Mouse (Mus musculus) splenic B cell, adult 2 months (primary cell): ENCODE data around the gene H2-Ke6.

ENCODE experiments used
- DNase-seq: peaks from one replicate; pipeline ENCODE4 v3.0.0-alpha.2; 2011; ENCODE audit warnings: low read depth, low spot score
- H3K27me3 ChIP-seq: 2 replicates; pipeline ENCODE4 v1.6.1; 2012; ENCODE audit warnings: mild to moderate bottlenecking, low read length, moderate library complexity, mixed read lengths; ENCODE audit not compliant: control insufficient read depth, poor library complexity, insufficient read depth, severe bottlenecking
- H3K36me3 ChIP-seq: 2 replicates; pipeline ENCODE4 v1.6.1; 2012; ENCODE audit warnings: mild to moderate bottlenecking, low read length, moderate library complexity, mixed read lengths; ENCODE audit not compliant: control insufficient read depth, poor library complexity, insufficient read depth, severe bottlenecking

H2-Ke6 gene

DNA sequence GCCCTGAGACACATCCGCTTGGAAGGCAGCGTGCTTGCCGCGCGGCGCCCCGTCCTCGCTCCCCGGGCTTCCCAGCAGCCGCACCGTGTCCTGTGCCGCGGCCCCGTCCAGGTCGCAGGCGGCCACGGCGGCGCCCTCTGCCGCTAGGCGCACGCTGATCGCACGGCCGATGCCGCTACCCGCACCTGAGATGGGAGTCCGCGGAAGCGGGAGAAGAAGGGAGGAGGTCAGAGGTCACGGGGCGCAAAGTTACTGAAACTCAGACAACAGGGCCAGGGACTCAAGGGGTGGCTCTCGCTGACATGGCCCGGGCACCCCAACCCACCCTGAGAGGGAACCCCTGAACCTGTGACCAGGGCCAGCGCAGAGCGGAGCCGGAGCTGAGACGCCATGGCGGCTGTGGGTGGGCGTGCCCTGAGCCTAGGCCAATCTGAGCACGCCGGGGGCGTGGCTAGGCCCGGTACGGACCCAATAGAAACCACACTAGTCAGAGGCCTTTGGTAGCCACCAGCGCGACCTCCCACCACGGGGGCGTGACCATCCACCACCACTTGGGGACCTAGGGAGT is at the start of gene H2-Ke6:
TSS of gene H2-Ke6 (minus strand) at position 405 of the 568 bp plus-strand sequence.
- peaks cover 6% of the 10 kb centered on the region for H3K36me3 ChIP-seq
- peak; percentile 94 for DNase-seq
- H3K27me3 ChIP-seq: no peaks in the 10 kb centered on the region

DNA sequence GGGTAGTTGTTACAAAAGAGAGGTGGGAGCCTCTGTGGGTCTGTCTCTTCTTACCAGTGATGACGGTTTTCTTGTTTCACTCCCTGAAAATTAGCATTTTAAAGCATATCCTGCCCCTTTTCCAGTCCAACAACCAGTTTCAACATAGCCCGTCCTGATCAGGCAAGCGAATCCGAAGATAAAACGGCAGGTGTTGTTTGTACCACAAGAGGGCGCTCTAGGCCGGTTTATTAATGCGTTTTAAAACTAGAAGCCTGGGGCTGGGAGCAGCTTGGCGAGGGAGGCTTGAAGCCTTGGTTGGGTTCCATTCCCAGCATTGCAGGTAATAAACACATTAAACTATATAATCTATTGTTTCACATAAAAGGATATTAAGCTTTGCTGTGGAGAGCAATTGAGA is 49.7 kb upstream of the H2-Ke6 start:
- Histone ChIP-seq H3K27me3 (no peaks in the 10 kb centered on the region), H3K36me3 (no peaks in the 10 kb centered on the region)
- peak; percentile 92 for DNase-seq

DNA sequence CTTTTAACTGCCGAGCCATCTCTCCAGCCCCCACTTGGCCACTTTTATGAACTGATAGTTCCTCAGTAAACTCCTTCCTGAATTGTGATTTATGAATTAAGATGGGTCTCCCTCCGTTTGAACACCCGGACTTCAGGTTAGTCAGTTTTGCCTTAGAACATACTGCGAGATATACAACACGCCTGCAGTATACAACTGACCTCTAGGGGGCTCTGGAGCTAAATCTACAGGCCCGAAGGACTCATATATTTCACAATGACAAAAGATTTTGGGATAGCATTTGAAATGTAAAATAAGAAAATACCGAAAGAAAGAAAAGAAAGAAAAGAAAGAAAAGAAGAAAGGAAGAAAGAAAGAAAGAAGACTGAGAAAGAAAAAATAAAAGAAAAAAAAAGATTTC is 47.4 kb upstream of the H2-Ke6 start:
- DNase-seq: peak; percentile 89
- H3K36me3 ChIP-seq: no peaks in the 10 kb centered on the region
- H3K27me3 ChIP-seq: no peaks in the 10 kb centered on the region

DNA sequence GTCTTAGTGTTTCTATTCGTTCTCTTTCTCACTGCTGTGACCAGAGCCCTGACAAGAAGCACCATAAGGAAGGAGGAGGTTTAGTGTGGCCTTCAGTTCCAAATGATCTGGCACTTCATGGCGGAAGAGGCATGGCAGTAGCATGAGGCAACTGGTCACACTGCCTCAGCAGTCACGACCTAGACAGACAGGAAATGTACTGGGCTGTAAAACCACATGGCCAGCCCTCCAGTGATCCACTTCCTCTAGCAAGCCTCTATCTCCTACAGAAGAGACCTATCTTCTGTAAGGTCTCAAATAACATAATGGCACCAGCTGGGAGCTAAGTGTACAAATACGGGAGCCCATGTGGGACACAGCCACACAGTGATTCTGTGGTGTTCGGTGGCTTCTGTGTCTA is 44.2 kb upstream of the H2-Ke6 start:
- no peaks in the 10 kb centered on the region for H3K27me3 ChIP-seq
- DNase-seq: peak; percentile 80
- no peaks in the 10 kb centered on the region for H3K36me3 ChIP-seq

DNA sequence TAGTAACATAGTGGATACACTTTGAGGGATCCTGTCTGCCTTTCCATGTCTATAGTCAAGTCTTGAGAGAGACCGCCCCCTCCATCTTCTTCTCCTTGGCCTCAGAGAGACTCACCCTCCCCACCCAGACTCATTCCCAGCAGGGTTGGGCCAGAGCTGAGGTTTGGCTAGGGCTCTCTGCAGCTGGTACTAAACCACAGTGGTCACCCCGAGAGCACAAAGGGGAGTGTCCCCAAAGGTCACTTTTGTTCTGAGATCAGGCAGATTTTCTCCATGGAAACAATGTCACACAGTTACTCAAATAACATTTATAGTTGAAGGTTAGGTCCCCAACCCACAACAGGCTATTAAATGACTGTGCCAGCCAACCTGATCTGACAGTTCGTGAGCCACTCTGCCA is 41.0 kb upstream of the H2-Ke6 start:
- no peak for DNase-seq
- no peaks in the 10 kb centered on the region for H3K36me3 ChIP-seq

DNA sequence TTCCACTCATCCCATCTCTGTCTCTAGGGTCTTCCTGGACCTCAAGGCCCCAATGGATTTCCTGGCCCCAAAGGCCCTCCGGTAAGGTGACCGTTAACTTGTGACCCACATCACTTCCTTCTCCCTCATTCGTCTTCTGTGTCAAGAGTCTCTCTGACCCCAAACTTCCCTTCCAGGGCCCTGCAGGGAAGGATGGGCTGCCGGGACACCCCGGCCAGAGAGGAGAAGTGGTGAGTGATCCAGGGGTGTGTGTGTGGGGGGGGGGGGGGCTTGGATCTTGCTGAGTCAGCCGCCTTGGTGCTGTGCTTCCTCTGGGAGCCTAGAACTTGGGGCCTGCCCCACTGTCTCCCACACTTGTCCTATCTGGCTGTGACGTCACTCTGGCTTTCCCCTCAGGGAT is 29.4 kb upstream of the H2-Ke6 start:
- DNase-seq: no peak
- Histone ChIP-seq H3K27me3 (no peaks in the 10 kb centered on the region), H3K36me3 (no peaks in the 10 kb centered on the region)

More for the DNA sequence above, 41.0 kb upstream of the H2-Ke6 start:
- no peaks in the 10 kb centered on the region for H3K27me3 ChIP-seq

DNA sequence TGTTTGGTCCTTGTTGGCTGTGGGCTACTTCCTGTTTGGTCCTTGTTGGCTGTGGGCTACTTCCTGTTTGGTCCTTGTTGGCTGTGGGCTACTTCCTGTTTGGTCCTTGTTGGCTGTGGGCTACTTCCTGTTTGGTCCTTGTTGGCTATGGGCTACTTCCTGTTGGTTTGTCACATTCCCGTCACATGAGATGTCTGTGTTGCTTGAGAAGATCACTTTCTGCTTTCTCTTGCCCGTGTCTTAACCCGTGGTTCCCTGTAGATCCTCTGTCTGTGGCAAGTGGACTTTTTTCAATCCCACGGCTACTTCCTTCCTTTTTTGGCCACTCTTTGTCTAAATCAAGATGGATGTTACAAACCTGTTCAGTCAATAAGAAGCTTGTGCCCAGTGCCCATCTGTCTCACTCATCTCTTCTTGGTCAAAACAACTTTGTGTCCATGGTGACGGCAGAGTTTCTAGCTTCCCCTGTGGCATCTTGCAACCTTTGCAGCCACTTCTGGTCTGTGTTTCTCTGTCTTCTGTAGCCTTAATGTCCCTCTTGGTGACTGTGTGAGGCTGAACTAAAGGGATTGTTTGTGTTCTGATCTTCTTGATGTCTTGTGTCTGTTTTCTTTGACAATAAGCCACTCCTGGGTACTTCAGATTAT is 19.7 kb upstream of the H2-Ke6 start:
- H3K36me3 ChIP-seq: no peaks in the 10 kb centered on the region
- H3K27me3 ChIP-seq: no peaks in the 10 kb centered on the region
- peak; percentile 75 for DNase-seq

DNA sequence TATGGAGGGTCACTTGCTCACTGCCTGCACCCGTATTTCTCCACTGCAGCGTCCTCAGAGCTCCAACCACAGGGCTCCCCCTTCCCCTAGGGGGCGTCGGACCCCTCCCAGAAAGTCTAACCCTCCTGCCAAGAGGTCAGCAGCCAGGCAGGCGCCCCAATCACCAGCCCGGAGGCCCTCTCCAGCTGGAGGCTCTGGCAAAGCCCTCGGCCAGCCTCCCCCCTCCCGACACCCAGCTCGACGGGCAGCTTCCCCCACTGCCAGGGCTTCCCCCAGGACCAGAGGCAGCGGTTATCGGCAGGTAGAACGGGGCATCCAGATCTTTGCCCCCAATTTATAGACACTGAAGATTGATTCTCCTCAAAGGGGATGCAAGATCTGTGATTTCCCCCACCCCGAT is 18.1 kb upstream of the H2-Ke6 start:
- H3K27me3 ChIP-seq: no peaks in the 10 kb centered on the region
- DNase-seq: no peak
- no peaks in the 10 kb centered on the region for H3K36me3 ChIP-seq

DNA sequence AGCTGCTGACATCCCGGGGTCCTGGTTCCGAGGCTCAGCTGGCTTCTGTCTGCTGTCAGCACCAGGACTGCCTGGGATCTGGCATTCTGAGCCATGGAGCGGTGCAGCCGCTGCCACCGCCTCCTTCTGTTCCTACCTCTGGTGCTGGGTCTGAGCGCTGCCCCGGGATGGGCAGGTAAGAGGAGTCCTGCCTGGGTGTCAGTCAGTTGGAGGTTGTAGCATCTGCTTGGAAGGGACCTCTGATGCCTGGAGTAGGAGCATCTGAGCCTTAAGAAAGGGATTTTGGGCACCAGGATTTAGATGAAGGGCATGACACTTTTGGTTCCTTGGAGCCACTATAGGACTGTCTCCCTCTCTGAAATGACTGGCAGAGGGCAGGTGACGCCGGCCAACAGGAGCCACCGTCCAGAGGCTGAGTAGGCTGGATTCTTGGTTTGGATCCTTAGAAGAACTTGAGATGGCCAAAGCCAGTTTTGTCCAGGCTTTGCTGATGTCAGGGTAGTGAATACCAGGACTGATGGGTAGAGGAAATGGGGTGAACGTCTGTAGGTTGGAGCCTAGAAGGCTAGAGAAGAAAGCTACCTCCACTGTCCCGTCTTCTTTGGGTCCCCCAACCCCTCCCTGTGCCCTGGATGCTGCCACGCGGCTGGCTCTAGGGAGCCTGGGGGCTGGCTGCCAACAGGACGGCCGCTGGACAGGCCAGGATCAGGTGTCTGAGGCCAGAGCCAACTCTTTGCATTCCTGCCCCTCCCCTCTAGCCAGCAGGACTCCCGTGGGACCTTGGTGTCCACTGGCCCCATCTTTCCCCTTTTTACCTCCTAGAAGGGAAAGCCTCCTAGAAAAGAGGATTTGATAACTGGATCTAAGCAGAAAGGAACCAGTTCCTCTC is 11.9 kb upstream of the H2-Ke6 start:
- Histone ChIP-seq H3K27me3 (no peaks in the 10 kb centered on the region; the same call in 1 of the 2 replicates), H3K36me3 (peaks cover 22% of the 10 kb centered on the region)
- DNase-seq: no peak

DNA sequence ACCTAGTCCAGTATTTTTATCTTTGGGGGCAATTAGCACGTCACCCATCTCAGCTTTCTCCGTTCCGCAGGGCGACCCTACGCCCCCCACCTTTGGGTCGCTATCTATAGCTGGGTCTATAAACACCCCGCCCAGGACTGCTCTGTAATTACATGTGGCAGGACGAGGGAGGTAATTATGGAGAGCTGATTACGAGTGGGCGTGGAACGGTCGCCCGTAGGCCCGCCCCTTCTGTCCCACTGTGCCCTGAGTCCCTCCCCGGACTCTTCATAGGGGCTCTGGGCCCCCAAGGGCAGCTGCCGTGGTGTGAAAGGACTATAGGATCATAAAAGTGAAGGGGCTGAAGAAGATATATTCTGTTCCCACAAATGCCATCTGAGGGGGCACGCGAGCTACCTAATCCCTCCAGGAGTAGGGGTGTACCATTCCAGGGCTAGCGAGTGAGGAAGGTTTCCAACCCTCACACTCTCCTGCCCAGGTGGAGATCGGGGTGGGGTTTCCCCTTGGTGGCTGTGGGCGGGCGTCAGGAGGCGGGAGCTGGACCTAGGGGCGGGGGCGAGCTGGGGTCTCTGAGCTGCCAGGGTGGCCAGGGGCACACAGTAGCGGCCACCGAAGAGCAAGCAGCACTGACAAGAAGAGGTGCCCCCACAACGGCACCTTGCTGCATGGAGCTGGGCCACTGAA is 11.2 kb upstream of the H2-Ke6 start, which contains the start of gene Col11a2:
TSS of gene Col11a2 (plus strand) at position 560 of the 684 bp plus-strand sequence.
- Histone ChIP-seq H3K27me3 (no peaks in the 10 kb centered on the region; the same call in 1 of the 2 replicates), H3K36me3 (peaks cover 22% of the 10 kb centered on the region)
- DNase-seq: no peak

DNA sequence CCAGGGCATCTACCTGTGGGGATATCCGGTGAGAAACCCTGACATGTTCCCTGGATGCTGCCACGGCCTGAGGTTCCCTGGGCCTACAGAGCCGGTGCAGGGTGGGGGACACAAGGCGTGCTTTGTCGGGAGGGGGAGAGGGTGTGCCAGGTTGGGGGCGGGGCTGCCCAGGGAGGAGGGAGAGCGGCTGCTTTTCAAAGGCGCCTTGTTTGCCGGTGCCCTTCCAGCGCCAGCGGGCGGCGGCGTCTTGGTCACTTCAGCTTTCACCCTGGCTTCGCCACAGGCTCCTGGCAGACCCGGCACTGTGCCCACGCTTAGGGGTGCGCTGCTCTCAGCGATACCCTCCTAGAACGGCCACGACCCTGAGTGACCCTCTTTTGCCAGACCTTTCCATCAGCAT is 10.6 kb upstream of the H2-Ke6 start:
- Histone ChIP-seq H3K27me3 (no peaks in the 10 kb centered on the region; the same call in 1 of the 2 replicates), H3K36me3 (peaks cover 22% of the 10 kb centered on the region)
- no peak for DNase-seq

DNA sequence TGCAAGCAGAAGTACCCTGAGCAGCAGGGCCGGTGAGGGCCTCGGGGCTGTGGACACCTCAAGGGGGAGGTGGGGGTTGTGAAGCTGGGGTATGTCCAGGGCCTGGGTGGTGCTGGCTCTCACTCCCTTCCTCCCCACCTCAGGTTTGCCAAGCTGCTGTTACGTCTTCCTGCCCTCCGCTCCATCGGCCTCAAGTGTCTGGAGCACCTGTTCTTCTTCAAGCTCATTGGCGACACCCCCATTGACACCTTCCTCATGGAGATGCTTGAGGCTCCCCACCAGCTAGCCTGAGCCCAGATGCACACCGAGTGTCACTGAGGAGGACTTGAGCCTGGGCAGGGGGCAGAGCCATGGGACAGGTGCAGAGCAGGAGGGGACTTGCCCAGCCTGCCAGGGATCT is 9.4 kb upstream of the H2-Ke6 start:
- Histone ChIP-seq H3K27me3 (no peaks in the 10 kb centered on the region; the same call in 1 of the 2 replicates), H3K36me3 (peaks cover 22% of the 10 kb centered on the region)
- no peak for DNase-seq

DNA sequence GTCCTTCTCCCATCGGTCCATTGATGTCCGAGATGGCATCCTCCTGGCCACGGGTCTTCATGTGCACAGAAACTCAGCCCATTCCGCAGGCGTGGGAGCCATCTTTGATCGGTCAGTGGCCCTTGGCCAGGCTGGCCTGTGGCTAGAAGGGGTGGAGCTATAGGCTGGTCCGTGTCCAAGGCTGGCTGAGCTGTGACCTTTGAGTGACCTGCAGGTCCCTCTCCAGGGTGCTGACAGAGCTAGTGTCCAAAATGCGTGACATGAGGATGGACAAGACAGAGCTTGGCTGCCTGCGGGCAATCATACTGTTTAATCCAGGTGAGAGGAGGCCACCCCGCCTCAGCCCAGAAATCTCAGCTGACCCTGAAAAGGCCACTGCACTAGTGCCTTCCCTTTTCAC is 8.8 kb upstream of the H2-Ke6 start:
- DNase-seq: no peak
- Histone ChIP-seq H3K36me3 (peaks cover 22% of the 10 kb centered on the region), H3K27me3 (no peaks in the 10 kb centered on the region; the same call in 1 of the 2 replicates)

DNA sequence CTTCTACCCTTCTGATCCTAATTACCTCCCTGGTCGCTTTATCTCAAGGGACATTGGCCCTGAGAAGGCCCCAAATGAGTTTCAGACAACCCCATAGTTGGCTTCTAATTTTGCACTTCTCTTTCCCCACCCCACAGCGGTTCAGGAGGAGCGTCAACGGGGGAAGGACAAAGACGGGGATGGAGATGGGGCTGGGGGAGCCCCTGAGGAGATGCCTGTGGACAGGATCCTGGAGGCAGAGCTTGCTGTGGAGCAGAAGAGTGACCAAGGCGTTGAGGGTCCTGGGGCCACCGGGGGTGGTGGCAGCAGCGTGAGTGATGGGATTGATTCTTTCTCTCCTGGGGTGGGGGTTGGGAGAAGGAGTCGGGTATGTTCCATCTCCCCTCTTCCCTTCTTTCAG is 7.7 kb upstream of the H2-Ke6 start:
- H3K36me3 ChIP-seq: peaks cover 22% of the 10 kb centered on the region
- no peak for DNase-seq
- no peaks in the 10 kb centered on the region; the same call in 1 of the 2 replicates for H3K27me3 ChIP-seq
